Mouse (Mus musculus): Measurements from ENCODE around the gene Fbxo44.

The Fbxo44 gene

DNA sequence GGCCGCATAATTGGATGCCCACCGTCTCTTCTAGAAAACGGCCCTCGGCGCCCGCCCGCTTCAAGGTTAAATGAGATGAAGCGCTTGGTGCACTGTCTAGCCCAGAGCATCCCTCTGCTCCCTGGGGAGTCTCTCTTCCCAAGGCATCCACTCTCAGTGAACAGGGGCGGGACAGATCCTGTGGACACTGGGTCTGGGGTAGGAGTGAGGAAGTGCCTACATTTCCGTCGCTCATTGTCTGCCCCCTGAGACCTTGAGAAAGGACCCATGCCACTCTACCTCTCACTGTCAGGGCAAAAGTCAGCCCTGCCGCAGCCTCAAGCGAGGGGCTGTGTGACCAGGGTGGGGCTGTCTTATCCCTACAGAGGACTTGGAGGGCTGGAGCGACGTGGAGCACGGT is 4.2 kb upstream of the Fbxo44 start:
- no peak for DNase-seq

DNA sequence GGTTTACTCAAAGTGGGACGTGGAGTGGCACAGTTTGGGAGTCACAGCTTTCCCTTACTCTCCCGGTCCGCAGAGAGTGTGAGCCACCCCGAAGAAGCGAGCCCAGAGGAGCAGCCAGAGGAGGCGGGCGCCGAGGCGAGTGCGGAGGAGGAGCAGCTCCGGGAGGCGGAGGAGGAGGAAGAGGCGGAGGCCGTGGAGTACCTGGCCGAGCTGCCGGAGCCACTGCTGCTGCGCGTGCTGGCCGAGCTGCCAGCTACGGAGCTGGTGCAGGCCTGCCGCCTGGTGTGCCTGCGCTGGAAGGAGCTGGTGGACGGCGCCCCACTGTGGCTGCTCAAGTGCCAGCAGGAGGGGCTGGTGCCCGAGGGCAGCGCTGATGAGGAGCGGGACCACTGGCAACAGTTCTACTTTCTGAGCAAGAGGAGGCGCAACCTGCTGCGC is 3.7 kb upstream of the Fbxo44 start:
- DNase-seq = peak; percentile 88

DNA sequence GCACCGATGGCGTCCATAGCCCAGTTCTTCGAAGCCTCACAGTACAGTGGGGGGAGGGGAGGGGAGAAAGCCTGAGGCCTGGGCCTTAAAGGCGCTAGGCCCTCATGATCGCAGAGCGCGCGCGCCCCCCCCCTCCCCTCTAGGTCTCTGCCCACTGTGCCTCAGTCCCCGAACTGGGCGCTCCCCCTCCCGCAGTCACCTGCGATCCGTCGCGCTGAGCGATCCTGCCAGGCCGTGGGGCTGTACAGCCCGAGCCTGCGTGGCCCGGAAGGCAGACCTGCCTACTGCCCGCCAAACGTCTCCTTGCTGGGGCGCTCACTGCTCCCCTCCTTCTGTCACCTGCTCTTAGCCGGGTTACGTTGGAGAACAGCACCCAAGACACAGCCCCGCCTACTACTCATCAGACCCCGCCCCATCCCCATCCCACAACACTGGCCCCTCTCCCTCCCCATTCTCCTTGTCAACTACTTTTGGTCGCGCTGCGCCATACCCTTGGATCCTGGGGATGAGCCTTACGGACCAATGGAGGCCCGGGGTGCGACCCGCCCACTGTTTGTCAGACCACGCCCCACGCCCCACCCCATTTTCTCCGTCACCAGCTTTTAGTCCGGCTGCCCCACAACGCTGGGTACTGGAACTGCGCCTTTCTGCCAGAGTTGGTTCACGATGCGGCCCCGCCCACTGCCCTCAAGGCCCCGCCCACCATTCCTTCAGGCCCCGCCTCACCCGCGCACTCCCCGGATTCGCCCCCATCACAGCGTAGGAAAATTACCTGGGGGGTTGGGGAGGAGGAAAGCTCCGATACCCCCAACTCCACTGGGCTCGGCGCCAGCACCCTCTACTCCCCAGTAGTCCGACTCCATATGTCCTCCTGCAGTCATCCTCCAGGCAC is 492 bp downstream of the Fbxo44 start:
- peak; percentile 96 for DNase-seq

GRCm38 (mm10) chr4:148158436-148159348 is 1.6 kb downstream of the Fbxo44 start:
- no peak for DNase-seq

GRCm38 (mm10) chr4:148154982-148155381 is 5.3 kb downstream of the Fbxo44 start:
- DNase-seq = no peak

GRCm38 (mm10) chr4:148154006-148154405 is 6.3 kb downstream of the Fbxo44 start:
- DNase-seq = no peak

GRCm38 (mm10) chr4:148152547-148152946 is 7.7 kb downstream of the Fbxo44 start:
- no peak for DNase-seq

DNA sequence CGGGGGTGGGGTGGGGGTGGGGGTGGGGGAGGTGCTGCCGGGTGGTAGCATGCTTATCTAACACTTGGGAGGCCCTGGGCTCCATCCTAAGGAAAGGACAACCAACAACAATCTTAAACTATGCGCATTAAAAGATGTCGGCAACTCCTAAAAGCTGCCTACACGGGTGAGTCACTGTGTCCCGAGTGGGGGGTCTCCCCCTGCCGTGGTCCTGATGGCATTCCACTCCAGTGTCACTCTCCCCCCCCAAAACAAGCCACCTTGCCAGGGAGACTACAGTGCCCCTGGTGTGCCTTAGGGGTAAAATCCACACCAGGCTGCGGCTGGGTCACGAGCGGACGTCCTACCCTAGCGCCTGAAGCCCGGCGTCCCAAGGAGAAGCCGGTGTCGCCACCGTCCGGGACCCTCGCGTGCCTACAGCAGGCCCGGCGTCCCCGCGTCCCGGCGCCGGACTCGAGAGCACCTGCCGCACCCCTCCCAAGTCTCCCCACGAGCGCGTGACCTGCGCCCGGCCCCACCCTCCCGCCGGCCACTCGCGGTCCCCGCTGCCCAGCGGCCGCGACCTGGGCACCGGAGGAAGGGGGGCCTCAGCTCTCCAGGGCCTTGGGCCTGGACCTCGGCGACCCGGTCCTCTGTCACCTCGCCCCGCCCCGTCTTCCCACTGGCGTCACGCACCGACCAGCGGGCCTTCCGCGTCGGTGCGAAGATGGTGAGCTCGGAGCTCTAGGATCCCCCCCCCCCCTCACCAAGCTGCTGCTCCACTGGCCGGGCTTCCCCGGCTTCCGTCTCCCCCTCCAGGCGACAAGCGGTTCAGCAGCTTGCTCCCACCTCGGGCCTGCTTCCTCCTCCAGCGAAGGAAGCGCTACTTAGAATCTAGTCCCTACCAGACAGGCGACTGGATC is 8.8 kb downstream of the Fbxo44 start, which contains the start of gene Fbxo6:
Gene Fbxo6 (minus strand): TSS at position 874 of the 902 bp plus-strand sequence.
- DNase-seq = peak; percentile 92

GRCm38 (mm10) chr4:148150953-148151266 is 9.4 kb downstream of the Fbxo44 start:
- no peak for DNase-seq

DNA sequence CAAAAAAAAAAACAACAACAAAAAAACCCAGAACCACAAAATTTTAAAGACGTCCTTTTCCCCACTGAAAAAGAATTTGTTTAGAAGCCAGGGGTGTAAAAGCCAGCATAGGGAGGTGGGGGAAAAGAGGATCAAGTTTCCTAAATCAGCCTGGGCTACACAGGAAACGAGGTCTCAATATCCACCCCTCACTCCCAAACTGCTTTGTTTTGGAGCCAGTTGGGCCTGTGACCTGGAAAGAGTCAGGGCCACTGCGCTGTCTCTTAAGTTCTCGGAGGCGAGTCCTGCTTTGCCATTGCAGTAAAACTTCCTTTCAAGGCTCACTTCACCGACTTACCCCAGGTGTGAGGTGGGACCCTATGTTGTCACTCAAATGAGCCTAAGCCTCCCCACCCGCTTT is 10.0 kb downstream of the Fbxo44 start:
- no peak for DNase-seq

DNA sequence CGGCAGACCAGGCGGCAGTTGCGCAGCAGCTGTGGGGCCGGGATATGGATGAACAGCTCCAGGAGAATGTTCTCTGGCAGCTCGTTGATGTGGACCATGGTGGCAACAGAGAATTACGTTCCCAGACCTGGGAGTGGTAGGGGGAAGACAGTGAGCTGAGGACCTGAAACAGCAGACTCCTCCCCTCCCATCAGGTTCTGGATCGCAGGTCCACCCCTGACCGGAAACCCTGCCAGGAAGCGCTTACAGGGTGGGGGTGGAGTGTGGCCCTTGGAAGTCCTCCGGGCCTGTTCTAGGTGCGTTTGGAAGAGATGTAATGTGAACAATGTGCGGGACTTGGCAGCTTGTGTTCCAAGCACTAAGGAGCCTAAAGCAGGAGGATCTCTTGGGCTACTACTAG is 10.7 kb downstream of the Fbxo44 start:
- no peak for DNase-seq

DNA sequence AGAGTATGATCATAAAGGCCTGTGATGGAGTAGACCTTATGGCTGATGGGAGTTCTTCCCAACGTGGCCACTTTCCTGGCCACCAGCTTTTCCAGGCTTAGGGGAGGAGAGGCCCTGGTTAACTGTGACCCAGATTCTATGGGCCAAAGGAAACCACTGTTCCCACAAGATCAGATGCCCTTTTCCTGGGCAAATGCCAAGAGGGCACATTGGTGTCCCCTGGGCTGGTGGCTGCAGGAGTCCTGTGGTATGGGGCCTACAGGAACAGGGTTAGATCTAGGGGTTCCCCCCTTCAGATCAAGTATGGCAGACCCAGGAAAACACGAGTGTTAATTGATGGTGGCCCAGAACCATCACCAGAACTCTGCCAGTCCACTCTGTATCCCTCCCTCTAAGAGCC is 12.6 kb downstream of the Fbxo44 start:
- DNase-seq = no peak

GRCm38 (mm10) chr4:148143721-148144120 is 16.6 kb downstream of the Fbxo44 start:
- no peak for DNase-seq

DNA sequence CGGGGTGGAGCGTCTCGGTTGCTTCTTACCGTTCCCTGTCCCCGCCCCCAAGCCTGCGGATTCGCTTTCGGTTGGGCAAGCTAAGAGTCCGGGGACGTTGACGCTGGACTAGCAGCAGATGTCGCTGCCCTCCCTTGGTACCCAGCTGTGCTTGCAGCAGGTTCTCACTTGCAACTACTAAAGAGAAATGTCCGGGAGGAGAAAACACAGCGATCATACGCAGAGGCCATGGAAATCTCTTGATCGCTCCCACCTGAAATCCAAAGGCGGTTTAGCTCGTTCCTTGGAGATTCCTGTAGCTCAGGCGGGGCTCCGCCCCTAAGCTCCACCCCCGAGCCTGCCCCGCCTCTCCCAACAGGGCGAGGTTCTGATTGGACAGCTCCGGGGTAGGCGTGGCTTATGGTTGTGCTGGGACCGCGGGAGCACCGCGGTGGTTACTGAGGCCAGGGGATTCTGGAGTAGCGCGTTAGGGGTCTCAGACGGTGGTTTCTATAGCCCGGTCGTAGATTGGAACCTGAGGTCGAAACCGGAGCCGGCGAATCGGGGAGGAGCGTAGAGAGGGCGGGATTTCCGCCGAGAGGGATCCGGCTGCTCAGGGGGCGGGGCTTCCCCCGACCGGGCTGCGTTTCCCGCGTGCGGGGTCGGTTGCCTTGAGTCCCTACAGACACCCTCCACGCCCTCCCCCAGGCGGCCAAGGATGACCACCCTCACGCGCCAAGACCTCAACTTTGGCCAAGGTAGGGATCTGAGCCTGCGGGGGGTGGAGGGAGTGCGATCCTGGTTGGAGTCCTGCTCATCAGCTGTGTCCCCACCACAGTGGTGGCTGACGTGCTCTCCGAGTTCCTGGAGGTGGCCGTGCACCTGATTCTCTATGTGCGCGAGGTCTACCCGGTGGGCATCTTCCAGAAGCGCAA is 19.9 kb downstream of the Fbxo44 start:
- peak; percentile 94 for DNase-seq

GRCm38 (mm10) chr4:148139767-148140097 is 20.6 kb downstream of the Fbxo44 start:
- no peak for DNase-seq

- no peak for DNase-seq
Measured at GRCm38 (mm10) chr4:148137503-148137902, 22.8 kb downstream of the Fbxo44 start.

DNA sequence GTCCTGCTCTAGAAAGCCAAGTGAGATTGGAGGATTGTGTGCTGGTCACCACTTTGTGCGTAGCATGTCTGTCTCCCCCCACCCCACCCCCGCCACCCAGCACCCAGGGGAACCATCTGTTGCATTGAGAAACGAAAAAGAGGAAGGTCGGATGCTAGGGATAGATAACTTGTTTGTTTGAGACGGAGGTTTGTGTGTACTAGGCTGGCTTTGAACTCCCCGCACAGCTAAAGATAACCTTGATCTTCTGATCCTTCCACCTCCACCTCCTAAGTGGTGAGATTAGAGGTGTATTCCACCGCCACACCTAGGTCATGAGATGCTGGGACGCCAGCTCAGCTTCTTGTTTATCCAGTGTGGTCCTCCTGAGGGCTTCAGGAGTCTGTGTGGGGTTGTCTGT is 25.3 kb downstream of the Fbxo44 start:
- no peak for DNase-seq

GRCm38 (mm10) chr4:148131497-148132081 is 28.7 kb downstream of the Fbxo44 start:
- no peak for DNase-seq

DNA sequence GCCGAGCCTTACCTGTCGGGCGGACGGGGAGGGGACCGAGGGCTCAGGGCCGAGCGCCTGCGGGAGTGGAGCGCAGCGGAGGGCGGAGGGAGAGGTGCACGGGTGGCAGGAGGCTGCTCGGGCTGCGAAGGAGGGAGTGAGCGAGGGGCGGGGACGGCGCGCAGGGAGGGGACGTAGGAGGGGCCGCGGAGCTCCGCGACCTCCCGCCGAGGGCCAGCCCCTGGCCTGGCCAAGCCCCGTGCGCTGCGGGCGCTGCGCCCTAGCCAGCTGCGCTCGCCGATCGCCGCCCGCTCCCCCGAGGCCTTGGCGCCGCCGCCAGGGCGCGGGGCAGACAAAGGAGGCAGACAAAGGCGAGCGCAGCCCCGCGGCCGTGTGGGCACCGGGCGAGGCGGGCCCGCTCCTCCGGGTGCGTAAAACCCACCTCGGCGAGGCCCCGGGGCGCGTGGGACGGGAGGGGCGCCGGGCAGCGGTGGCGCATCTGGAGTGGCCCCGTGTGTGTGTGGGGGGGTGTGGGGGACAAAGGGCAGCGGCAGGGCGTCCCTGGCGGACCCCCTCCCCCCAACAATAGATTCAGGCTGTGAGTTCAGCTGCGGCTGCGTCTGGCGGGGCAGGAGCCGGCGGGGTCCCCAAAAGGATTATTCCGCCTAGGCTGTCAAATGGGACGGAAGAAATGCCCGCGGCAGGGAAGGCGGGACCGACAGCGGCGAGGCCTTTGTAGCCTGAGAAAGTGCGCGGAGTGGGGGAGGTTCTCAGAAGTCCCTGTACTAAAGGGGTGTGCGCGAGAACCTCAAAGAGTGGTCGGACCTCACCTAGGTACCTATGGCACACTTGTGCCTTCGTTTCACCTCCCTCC is 29.5 kb downstream of the Fbxo44 start, which contains the start of gene Draxin:
Gene Draxin (minus strand): TSS at position 138 of the 853 bp plus-strand sequence.
- DNase-seq = peak; percentile 70

DNA sequence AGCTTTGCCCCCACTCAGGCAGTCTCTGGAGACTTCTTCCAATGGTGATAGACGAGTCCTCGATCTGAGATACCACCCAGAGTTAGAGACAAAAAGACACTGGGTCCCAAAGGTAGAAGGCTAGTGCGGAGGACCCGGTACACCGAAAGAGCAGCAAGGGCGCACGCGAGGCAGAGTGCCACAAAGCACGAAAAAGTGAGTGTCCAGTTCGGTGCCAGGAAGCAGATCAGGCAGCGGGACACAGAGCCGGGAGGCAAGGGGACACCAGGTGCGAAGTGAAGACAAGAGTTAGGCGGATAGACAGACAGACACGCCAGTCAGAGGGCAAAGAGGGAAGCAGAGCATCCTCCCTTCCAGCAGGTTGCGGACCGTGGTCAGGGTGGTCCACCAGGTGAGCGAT is 30.1 kb downstream of the Fbxo44 start, which contains the start of gene Mad2l2:
Gene Mad2l2 (plus strand): TSS at position 252 of the 400 bp plus-strand sequence.
- DNase-seq = no peak
